Mouse (Mus musculus) left cerebral cortex, adult 2 months (tissue): ENCODE results near the gene Cdt1. TPM values are rescaled to one million over a fixed set of nuclear protein-coding genes. Genes with fewer than 3 reads are reported as not detected.
A peak's percentile ranks its signal among the peaks of the same experiment; 100 is the strongest.

Experiments used
- DNase-seq, 2 experiments: peaks; one replicate each; pipeline ENCODE4 v3.0.0; 2021 to 2022; ENCODE audit warnings: low spot score in 2 of 2, mixed read lengths in 1 of 2; ENCODE audit errors: extremely low spot score in 1 of 2
- H3K27ac ChIP-seq: fragments of 200-600 bp; 2 replicates; pipeline ENCODE4 v1.8.1; 2022
- H3K4me3 ChIP-seq: fragments of 200-600 bp; 2 replicates; pipeline ENCODE4 v1.8.1; 2022
- CTCF ChIP-seq: fragments of 200-600 bp; IDR thresholded peaks from 2 replicates; pipeline ENCODE4 v1.8.1; 2022; ENCODE audit warnings: antibody characterized with exemption, mild to moderate bottlenecking, moderate library complexity
- intact Hi-C: fragments of 180-260 bp; cut with DNase I; formaldehyde crosslinking; loops from one replicate; pipeline ENCODE4 v1.15.1; 2025
- long read RNA-seq, 2 experiments: library from polyadenylated mRNA; stranded (forward); transcript quantifications; one replicate each; pipeline ENCODE4 v2.0.0; 2021; ENCODE audit warnings: borderline mapping rate in 2 of 2
- total RNA-seq, 2 experiments: library from RNA; stranded (reverse); gene quantifications; 2 replicates each; pipeline ENCODE4 v1.2.3; 2021

Cdt1 gene
- 1 to 10 TPM; 2.5 to 5.0 TPM for total RNA-seq
- long read RNA-seq, experiment 1, transcript Cdt1-201 (10 exons, 2,189 nt), result major isoform, 6 of 7 reads
- long read RNA-seq, experiment 1, partial matches to known transcripts, result 0 of 7 reads
- long read RNA-seq, experiment 1, other reads (novel, unspliced or antisense), result 1 of 7 reads
- long read RNA-seq, experiment 2, partial matches to known transcripts, result 0 of 1 reads
- long read RNA-seq, experiment 2, other reads (novel, unspliced or antisense), result 0 of 1 reads

DNA sequence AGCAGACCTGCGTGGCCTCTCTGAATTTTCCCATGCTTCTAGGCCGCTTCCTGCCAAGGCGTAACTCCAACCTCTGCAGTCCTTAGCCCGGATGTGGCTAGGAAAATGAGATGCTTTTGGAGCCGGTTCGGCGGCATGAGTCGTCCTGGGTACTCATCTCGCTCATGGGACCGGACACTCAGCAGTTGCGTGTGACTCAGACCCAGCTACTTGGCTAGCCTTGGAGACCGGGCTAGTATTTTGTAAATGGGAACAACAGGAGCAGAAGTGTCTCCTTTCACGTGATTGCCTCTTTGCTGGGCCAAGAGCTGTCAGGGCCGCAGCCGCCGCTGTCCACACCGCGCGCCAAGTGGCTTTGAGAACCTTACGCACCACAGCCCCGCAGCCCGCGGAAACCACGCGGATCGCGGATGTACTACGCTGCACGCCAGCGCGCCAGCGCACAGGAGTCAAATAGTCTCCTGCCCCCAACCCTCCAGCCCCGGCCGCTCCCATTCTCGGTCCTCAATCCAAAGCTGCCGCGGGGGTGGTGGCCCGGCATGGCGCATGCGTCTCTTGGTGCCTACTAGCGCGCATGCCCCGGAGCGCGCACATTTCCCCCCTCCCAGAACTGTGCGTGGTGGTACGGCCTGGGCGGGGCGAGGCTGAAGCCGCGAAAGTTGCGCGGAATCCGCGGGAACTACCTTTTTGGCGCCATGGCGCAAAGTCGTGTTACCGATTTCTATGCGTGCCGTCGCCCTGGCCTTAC is at the start of gene Cdt1:
TSS of gene Cdt1 (plus strand) at position 655 of the 748 bp plus-strand sequence.
- intact Hi-C loops, result loop anchor here (5.0 kb wide), 1 partner anchor 45 kb away; the partner anchor contains the start of genes Galns and Trappc2l
- peak within 1 kb of the TSS; percentile 93 for H3K27ac ChIP-seq
- peak; percentile 95 for DNase-seq
- no peak for TF ChIP-seq CTCF
- peak within 1 kb of the TSS; percentile 69 for H3K4me3 ChIP-seq

DNA sequence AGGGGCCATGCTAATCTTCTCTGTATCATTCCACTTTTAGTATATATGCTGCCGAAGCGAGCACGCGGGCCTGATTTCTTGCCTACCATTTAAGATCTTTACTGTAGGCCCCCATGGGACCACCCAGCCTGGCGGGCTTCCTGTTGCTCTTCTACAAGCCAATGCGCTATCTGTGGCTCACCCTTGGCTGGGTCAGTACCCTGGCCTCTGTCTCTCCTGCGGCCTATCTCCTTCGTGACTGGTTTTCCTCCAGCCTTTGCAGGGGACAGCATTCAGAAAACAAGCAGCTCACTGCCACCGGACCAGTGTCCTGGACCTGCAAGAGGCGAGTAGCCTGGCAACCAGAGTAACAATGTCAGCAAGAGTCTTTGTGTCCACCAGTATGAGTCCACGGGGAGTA is 47.2 kb upstream of the Cdt1 start:
- DNase-seq, result no peak
- no peak for TF ChIP-seq CTCF
- H3K27ac ChIP-seq, result no peak overlapping the region
- intact Hi-C loops, result no loop called here
- H3K4me3 ChIP-seq, result no peak overlapping the region

DNA sequence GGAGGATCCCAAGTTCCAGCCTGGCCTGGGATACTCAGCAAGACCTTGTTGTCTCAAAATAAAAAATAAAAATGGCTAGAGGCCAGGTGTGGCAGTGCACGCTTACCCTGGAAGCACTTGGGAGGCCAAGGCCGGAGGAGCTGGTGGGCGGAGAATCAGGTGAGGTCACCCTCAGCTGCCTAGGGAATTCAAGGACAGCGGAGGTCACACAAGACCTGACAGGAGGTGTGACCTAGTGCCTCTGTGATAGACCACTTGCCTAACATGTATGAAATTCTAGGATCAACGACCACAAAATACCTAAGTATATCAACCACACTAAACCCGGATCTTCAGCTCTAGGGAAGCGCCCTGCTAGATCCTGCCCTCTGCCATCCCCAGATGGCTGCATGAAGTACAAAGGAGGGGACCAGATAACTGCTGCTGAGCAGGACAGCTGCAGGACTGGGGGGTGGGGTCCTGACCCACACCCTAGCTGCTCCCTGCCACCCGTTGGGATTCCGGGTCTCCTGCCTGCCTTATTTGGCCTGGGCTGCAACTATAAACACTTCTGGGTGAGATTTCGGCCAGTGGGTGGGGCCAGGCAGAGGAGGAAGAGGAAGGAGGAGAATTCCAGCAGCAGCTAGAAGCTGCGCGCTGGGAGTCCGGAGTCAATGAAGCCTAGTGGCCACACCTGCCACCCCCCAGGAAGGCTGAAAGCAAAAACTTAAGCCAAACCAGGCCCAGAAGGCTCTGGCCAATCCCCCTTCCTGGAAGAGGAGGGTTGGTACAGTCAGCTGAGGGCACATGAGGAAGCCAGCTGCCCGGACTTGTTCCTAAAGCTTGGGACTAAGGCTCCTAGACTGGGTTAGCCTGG is 44.8 kb upstream of the Cdt1 start:
- H3K27ac ChIP-seq, result peak overlapping the region; percentile 13
- DNase-seq, result no peak
- TF ChIP-seq CTCF, result no peak; the same call in 1 of the 2 replicates
- intact Hi-C loops, result no loop called here
- no peak overlapping the region for H3K4me3 ChIP-seq

DNA sequence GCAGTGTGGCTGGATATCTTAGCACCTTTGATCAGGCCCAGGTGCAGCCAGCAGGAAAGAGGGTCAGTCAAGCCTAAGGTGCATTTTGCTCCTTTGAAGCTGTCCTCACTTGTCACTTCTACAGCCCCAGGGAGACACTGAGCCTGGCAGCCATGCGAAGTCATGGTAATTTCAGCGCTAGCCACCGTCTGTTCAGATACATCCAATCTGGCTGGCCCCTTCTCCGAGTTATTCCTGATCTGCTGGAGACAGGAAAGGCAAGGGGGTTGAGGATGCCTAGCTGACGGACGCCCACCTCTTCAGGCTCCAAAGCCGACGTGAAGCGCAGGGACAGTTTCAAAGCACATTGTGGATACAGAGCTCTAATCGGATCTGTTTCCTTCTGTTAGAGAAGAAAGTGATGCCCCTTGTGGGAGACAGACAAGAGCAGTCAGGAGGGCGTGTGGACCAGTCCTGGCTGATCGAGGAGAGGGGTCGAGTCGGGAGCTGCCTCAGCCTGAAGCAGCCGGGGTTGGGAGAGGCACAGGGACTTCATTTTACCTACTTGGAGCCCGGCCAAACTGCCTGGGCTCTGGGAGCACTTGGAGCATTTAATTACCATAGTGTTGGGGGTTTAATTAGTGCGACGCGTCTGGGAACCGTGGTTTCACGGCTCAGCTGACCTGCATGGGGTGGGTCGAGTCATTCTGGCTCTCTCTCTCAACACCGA is 44.0 kb upstream of the Cdt1 start:
- H3K27ac ChIP-seq, result peak overlapping the region; percentile 13
- peak; percentile 17 to 28 for DNase-seq
- H3K4me3 ChIP-seq, result peak overlapping the region; percentile 9; the same call in 1 of the 2 replicates
- no peak for TF ChIP-seq CTCF
- intact Hi-C loops, result no loop called here

DNA sequence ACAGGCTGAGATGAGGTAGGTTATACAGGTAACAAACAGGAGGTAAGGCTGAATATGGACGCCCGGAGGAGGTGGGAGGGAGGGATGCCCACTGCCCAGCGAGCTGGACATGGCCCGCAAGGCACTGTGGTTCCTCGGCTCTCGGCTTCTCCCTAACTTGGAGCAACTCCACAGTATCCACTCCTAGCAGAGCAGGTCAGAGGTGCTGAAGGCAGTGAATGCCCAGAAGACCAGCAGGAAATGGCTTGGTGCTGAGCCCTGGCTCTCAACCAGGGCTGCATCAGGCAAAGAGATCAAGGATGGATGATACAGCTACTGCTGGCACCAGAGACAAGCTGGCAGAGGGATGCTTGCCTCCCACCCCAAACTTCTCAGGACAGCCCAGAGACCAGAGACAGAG is 43.3 kb upstream of the Cdt1 start:
- H3K4me3 ChIP-seq, result no peak overlapping the region
- DNase-seq, result no peak
- no peak for TF ChIP-seq CTCF
- intact Hi-C loops, result no loop called here
- H3K27ac ChIP-seq, result no peak overlapping the region; the same call in 1 of the 2 replicates

DNA sequence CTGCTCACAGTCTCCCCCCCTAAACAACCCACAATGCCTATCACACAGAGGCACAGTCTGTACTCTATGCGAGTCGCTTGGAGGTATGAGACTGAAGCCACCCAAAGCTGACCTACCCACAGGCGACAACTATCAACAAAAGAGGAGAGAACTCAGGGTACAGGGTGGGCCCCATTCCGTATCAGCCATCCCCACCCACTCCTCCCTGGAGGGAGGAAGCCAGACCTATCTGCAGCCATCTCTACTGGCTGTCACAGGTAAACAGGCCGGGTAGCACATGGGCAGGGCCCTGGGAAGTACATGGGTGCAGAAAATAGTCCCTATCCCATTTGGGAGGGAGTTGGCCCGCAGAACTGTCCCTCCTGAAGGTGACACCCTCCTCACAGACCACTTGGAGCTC is 42.8 kb upstream of the Cdt1 start:
- intact Hi-C loops, result no loop called here
- H3K27ac ChIP-seq, result no peak overlapping the region
- no peak for TF ChIP-seq CTCF
- H3K4me3 ChIP-seq, result no peak overlapping the region
- DNase-seq, result no peak

DNA sequence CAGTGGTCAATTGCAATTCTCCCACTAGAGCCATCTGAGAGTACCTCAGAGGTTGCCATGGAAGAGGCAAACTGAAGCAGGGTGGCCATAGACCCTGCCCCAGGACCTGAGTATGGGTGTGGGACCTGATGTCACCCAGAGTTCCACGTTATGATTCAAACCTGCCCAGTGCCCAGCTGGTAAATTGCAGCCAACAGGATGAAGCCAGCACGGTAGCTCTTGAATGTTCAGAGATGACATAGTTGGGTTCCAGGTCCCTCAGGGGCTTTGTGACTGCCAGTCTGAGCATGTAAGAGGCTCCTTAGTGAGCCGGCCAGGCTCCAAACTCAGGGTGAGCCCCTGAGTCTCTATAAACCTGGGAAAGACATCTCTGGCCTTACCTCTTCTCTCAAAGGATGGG is 41.7 kb upstream of the Cdt1 start:
- intact Hi-C loops, result no loop called here
- no peak for DNase-seq
- Histone ChIP-seq H3K4me3 (no peak overlapping the region), H3K27ac (no peak overlapping the region)
- TF ChIP-seq CTCF, result no peak

DNA sequence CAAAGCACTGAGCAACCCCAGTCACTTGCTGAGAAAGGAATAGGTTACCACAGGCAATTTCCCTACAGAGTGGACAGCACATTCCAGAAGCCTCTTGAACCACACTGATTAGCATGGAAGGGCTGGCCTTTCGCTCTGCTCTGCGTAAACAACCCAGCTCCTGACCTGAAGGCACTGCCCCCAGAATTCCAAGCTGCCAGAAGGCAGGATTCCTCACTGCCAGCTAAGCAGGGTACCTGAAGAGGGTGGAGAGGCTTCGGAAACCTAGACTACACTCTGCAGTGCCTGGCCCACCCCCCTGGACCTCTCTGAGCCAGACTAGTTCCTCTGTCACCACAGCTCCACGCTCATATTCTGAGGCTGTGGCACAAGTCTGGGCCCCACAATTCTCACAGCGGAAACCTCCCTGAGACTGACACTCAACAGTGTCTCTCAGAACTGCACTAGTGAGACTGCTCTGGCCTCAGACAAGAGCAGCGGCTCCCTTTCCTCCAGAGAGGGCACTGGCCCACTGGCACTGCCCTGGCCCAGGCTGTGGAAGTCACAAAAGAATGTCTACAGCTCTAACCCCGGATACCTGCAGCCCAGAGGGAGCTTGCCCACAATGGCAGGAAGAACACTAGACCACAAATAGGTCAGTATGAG is 41.2 kb upstream of the Cdt1 start:
- H3K4me3 ChIP-seq, result no peak overlapping the region
- no peak overlapping the region for H3K27ac ChIP-seq
- intact Hi-C loops, result no loop called here
- no peak for DNase-seq
- TF ChIP-seq CTCF, result no peak

DNA sequence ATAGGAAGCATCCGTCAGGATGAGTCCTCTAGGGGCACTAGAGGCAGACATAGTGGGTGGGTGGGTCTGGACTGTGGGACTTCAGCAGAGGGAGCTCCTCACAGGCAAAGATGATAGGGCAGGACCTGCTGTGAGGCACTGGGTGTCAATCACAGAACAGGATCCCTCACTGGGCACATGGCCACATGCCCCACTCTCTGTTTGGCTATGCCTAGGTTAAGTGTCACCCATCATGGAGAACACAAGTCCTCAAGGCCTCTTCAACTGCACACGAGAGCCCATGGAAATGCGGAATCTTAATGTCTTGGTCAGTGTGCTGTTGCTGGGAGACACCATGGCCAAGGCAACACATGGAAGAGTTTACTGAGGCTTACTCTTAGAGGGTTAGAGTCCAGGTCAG is 39.9 kb upstream of the Cdt1 start:
- Histone ChIP-seq H3K4me3 (no peak overlapping the region), H3K27ac (no peak overlapping the region)
- intact Hi-C loops, result no loop called here
- DNase-seq, result no peak
- TF ChIP-seq CTCF, result no peak

DNA sequence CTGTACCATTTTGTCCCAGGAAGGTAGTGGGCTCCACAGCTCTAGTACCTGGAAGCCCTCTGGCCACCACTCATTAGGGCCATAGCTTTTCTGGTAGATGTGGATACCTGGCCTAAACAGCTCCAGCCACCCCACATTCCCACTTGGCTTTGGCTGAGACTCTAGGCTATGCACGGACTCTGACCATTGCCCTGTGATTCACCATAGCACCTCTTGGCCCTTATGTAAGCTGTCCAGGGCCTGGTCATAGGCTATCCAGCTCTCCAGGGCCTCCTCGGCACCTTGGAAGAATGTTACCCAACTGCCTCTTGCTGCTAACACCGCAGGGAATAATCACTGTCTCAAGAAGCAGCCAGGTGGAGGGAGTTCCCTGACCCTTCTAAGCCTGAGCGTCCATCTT is 38.7 kb upstream of the Cdt1 start:
- H3K27ac ChIP-seq, result no peak overlapping the region
- no peak for DNase-seq
- no peak overlapping the region for H3K4me3 ChIP-seq
- no peak for TF ChIP-seq CTCF
- intact Hi-C loops, result no loop called here

DNA sequence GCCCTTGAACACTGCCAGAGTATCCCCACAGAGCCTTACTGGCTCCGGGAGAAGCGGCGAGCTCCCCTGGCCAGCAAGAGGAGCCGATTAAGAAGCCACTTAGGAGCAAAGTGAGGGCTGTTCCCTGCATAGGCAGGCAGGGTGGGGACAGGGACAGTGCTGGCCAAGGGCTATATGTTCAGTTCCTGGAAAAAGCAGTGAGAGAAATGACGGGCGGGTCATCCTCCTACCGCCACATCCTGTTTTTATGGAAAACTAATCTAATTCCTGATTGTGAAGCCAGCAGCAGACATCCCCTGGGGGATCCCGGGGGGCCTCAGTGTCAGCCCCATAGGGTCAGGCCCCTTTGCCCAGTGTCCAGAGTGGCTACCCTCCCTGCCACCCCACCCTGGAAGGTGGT is 36.5 kb upstream of the Cdt1 start:
- Histone ChIP-seq H3K27ac (no peak overlapping the region), H3K4me3 (no peak overlapping the region)
- intact Hi-C loops, result no loop called here
- TF ChIP-seq CTCF, result no peak
- no peak for DNase-seq
